Mouse (Mus musculus) myocyte (in vitro differentiated cells): ENCODE measurements around the gene Mypop. TPM values are rescaled to one million over a fixed set of nuclear protein-coding genes. Genes with fewer than 3 reads are reported as not detected.

Experiments used
- H3K27me3 ChIP-seq: one replicate; pipeline ENCODE4 v1.6.1; 2011; ENCODE audit not compliant: control insufficient read depth, insufficient read depth, insufficient read length
- H3K36me3 ChIP-seq: one replicate; pipeline ENCODE4 v1.6.1; 2011; ENCODE audit not compliant: control insufficient read depth, insufficient read depth
- H3K4me2 ChIP-seq: one replicate; pipeline ENCODE4 v1.6.1; 2011; ENCODE audit warnings: low read depth, control low read depth
- H3K4me3 ChIP-seq: one replicate; pipeline ENCODE4 v1.5.1; 2011; ENCODE audit warnings: mild to moderate bottlenecking, control low read depth, moderate library complexity
- H3K79me2 ChIP-seq: one replicate; pipeline ENCODE4 v1.6.1; 2011; ENCODE audit not compliant: control insufficient read depth, insufficient read depth
- H3ac ChIP-seq: one replicate; pipeline ENCODE4 v1.6.1; 2011; ENCODE audit not compliant: control insufficient read depth, insufficient read length
- CEBPB ChIP-seq: IDR thresholded peaks from 2 replicates; pipeline ENCODE4 v1.6.1; 2011; ENCODE audit warnings: mild to moderate bottlenecking, moderate library complexity; ENCODE audit not compliant: poor library complexity, insufficient read depth, severe bottlenecking
- E2F4 ChIP-seq: IDR thresholded peaks from one replicate; pipeline ENCODE4 v1.6.1; 2011; ENCODE audit warnings: mild to moderate bottlenecking, control low read depth, moderate library complexity; ENCODE audit not compliant: insufficient read depth
- MAX ChIP-seq: IDR thresholded peaks from one replicate; pipeline ENCODE4 v1.6.1; 2011; ENCODE audit warnings: low read depth, mild to moderate bottlenecking, control low read depth
- MYOD1 ChIP-seq, 3 experiments: IDR thresholded peaks; one replicate each; pipeline ENCODE4 v1.6.1; 2011; ENCODE audit warnings: control low read depth in 2 of 3, low read depth in 2 of 3, mild to moderate bottlenecking in 2 of 3, moderate library complexity in 1 of 3; ENCODE audit not compliant: insufficient read length in 2 of 3, control insufficient read depth in 1 of 3
- MYOG ChIP-seq, 3 experiments: IDR thresholded peaks; one replicate each; pipeline ENCODE4 v1.6.1; 2011; ENCODE audit warnings: control low read depth in 2 of 3, low read depth in 2 of 3, mild to moderate bottlenecking in 2 of 3; ENCODE audit not compliant: insufficient read length in 2 of 3, control insufficient read depth in 1 of 3, insufficient read depth in 1 of 3
- POLR2A ChIP-seq: IDR thresholded peaks from one replicate; pipeline ENCODE4 v1.6.1; 2011; ENCODE audit warnings: low read depth, mild to moderate bottlenecking, control low read depth, moderate library complexity; ENCODE audit not compliant: insufficient read length
- POLR2AphosphoS2 ChIP-seq: IDR thresholded peaks from one replicate; pipeline ENCODE4 v1.6.1; 2011; ENCODE audit warnings: low read depth, control low read depth; ENCODE audit not compliant: insufficient read length
- REST ChIP-seq: IDR thresholded peaks from one replicate; pipeline ENCODE4 v1.6.1; 2011; ENCODE audit warnings: mild to moderate bottlenecking, control low read depth, moderate library complexity; ENCODE audit not compliant: insufficient read depth, insufficient read length
- SRF ChIP-seq: IDR thresholded peaks from one replicate; pipeline ENCODE4 v1.6.1; 2011; ENCODE audit warnings: low read depth; ENCODE audit not compliant: control insufficient read depth, insufficient read length
- TCF12 ChIP-seq: IDR thresholded peaks from one replicate; pipeline ENCODE4 v1.6.1; 2011; ENCODE audit warnings: mild to moderate bottlenecking, control low read depth; ENCODE audit not compliant: poor library complexity, insufficient read depth, severe bottlenecking
- TCF3 ChIP-seq: IDR thresholded peaks from one replicate; pipeline ENCODE4 v1.6.1; 2011; ENCODE audit warnings: low read depth, control low read depth; ENCODE audit not compliant: insufficient read length
- USF1 ChIP-seq: IDR thresholded peaks from one replicate; pipeline ENCODE4 v1.6.1; 2011; ENCODE audit warnings: low read depth, mild to moderate bottlenecking, control low read depth, moderate library complexity
- polyA plus RNA-seq: library from polyadenylated mRNA; unstranded; fragments of >200 nt; fragmentation: generic; extraction: Trizol; gene quantifications from one replicate; pipeline ENCODE4 v1.2.1, GENCODE M21; 2012; ENCODE audit warnings: missing spikeins

Gene Mypop
- polyA plus RNA-seq, 1 experiment: 10.4 TPM

DNA sequence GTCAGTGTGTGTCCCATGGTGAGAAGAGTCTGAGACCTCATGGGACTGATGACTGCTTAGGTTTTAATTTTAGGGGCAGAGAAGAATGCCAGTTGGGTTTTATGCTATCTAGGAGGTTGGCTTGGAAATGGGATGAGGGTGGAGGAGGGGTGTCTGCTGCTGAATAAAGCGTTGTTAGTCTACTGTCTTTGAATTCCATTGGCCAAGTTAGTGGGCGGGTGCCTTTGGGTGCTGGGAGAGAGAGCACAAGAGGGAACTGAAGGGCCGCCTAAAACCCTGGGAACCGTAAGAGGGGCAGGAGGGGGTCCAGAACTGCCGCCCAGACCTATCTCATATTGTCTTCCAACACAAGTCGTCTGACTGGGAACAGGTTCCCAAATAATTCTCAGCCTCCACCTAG is 2.3 kb upstream of the Mypop start:
- H3K79me2 ChIP-seq: no peaks in the 10 kb centered on the region
- H3K36me3 ChIP-seq: no peaks in the 10 kb centered on the region
- no peak for TF ChIP-seq MYOG (IDR thresholded peaks at IDR 0.05; ENCODE audit: control insufficient read depth in 1 of 3, insufficient read depth in 1 of 3, insufficient read length in 2 of 3, low read depth in 2 of 3)
- no peak for TF ChIP-seq MYOD1 (IDR thresholded peaks at IDR 0.05; ENCODE audit: control insufficient read depth in 1 of 3, insufficient read length in 2 of 3, low read depth in 2 of 3)
- no peak for TF ChIP-seq POLR2AphosphoS2
- no peak for TF ChIP-seq USF1
- no peak for TF ChIP-seq SRF
- TF ChIP-seq MAX: no peak
- no peak for TF ChIP-seq TCF3
- H3K4me2 ChIP-seq: no peak overlapping the region
- no peak overlapping the region for H3ac ChIP-seq
- H3K27me3 ChIP-seq: peaks cover 20% of the 10 kb centered on the region
- H3K4me3 ChIP-seq: no peak overlapping the region

DNA sequence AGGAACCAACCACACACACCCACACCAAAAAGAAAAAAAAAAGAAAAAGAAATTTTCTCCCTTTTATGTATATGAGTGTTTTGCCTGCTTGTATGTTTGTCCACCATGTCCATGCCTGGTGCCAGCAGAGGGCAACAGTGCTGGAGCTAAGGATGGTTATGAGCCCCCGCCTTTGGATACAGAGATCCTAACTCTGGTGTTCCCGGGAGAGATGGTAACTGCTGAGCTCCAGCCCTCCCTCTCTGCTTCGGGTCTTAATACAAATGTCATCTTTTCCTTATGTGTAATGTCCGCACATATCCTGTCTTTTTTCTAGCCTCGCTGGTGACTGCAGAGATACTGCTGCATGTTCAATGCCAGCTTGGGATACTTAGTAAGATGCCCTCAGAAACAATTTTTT is 1.1 kb upstream of the Mypop start:
- no peak for TF ChIP-seq CEBPB
- TF ChIP-seq USF1: no peak
- no peak for TF ChIP-seq TCF3
- TF ChIP-seq MYOG (IDR thresholded peaks at IDR 0.05; ENCODE audit: control insufficient read depth in 1 of 3, insufficient read depth in 1 of 3, insufficient read length in 2 of 3, low read depth in 2 of 3): no peak
- no peak for TF ChIP-seq MAX
- no peak for TF ChIP-seq REST
- TF ChIP-seq POLR2AphosphoS2: no peak
- TF ChIP-seq MYOD1 (IDR thresholded peaks at IDR 0.05; ENCODE audit: control insufficient read depth in 1 of 3, insufficient read length in 2 of 3, low read depth in 2 of 3): no peak
- TF ChIP-seq POLR2A: no peak
- H3K4me2 ChIP-seq: peak overlapping the region; percentile 74
- H3K27me3 ChIP-seq: peaks cover 11% of the 10 kb centered on the region
- no peaks in the 10 kb centered on the region for H3K36me3 ChIP-seq
- no peaks in the 10 kb centered on the region for H3K79me2 ChIP-seq
- H3K4me3 ChIP-seq: peak overlapping the region; percentile 41
- no peak overlapping the region for H3ac ChIP-seq

DNA sequence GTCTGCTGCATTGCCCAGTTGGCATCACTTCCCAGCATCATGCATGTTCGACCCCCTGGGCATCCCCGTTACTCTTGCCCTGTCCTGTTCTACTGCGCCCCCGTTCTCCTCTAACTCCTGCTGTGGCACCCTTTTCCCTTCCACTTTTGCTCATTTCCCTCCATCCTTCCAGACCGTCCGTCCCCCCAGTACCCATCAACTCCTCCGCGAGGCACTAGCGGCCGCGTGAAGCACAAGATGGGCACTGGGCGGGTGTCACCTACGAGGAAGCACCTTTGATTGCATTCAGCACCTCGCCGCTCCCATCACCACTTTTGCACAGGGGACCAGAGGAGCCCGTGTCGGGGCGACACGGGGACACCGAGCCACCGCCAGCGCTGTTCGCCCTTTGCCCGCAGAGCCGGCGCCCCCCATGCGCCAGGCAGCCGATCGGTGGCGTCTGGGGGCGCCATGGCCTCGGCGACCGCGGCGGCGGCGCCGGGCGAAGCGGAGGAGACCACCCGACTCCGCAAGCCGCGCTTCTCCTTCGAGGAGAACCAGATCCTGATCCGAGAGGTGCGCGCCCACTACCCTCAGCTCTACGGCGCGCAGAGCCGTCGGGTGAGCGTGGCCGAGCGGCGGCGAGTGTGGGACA is 732 bp downstream of the Mypop start:
- Histone ChIP-seq H3K4me2 (peak overlapping the region; percentile 97), H3ac (peak overlapping the region; percentile 51), H3K36me3 (no peaks in the 10 kb centered on the region), H3K79me2 (no peaks in the 10 kb centered on the region), H3K4me3 (peak overlapping the region; percentile 41), H3K27me3 (peaks cover 11% of the 10 kb centered on the region)
- TF ChIP-seq SRF: no peak
- no peak for TF ChIP-seq POLR2AphosphoS2
- no peak for TF ChIP-seq TCF12
- TF ChIP-seq MAX: no peak
- TF ChIP-seq USF1: no peak

DNA sequence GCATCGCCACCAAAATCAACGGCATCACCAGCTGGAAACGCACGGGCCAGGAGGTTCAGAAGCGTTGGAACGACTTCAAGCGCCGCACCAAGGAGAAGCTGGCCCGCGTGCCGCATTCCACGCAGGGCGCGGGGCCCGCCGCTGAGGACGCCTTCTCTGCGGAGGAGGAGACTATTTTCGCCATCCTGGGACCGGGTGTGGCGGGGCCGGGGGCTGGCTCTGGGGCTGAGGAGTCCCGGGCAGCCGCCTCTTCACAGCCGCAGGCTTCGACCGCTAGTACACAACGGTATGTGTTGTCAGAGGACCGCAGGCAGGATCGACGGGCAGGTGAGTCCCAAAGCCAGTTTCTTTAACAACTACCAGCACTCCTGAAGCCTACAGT is 1.2 kb downstream of the Mypop start:
- no peak for TF ChIP-seq REST
- no peak for TF ChIP-seq CEBPB
- peak; percentile 30 for TF ChIP-seq POLR2AphosphoS2
- Histone ChIP-seq H3K36me3 (no peaks in the 10 kb centered on the region), H3ac (peak overlapping the region; percentile 51), H3K27me3 (peaks cover 11% of the 10 kb centered on the region), H3K4me2 (peak overlapping the region; percentile 97), H3K79me2 (no peaks in the 10 kb centered on the region), H3K4me3 (peak overlapping the region; percentile 41)

DNA sequence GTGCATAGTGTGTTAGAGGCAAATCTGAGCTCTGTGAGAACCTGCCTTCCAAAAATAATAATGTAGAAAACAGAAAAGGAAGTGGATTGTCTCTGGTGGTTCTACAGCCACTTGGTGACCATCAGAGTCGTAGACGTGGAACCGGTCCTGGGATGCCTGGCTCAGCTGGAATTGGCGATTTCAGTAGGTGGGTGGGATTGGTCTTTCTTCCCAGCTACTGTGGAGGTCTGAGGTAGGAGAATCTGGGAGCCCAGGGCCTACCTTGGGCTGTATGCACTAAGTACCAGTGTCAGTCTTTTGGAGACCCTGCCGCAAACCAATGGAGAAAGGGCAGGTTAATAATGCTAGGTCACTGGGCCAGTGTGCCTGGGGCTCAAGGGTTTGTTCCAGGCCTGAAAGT is 2.0 kb downstream of the Mypop start:
- H3K27me3 ChIP-seq: peaks cover 4% of the 10 kb centered on the region
- H3ac ChIP-seq: no peak overlapping the region
- peak overlapping the region; percentile 41 for H3K4me3 ChIP-seq
- no peaks in the 10 kb centered on the region for H3K36me3 ChIP-seq
- peak overlapping the region; percentile 97 for H3K4me2 ChIP-seq
- no peaks in the 10 kb centered on the region for H3K79me2 ChIP-seq
- TF ChIP-seq MAX (no peak), REST (no peak), SRF (no peak), MYOG (IDR thresholded peaks at IDR 0.05; ENCODE audit: control insufficient read depth in 1 of 3, insufficient read depth in 1 of 3, insufficient read length in 2 of 3, low read depth in 2 of 3) (no peak), E2F4 (no peak), POLR2AphosphoS2 (no peak), TCF3 (no peak), MYOD1 (IDR thresholded peaks at IDR 0.05; ENCODE audit: control insufficient read depth in 1 of 3, insufficient read length in 2 of 3, low read depth in 2 of 3) (no peak), USF1 (no peak), CEBPB (no peak), POLR2A (no peak), TCF12 (no peak)
